Mouse (Mus musculus) embryonic facial prominence, embryonic 10.5 days (tissue): Measurements from ENCODE around the gene Sirt2. TPM values are rescaled to one million over a fixed set of nuclear protein-coding genes. Genes with fewer than 3 reads are reported as not detected.

Experiments
- DNase-seq: peaks from one replicate; pipeline ENCODE4 v3.0.0-alpha.2; 2017; ENCODE audit warnings: low spot score
- H3K27ac ChIP-seq: fragments of 300-500 bp; sonication (generic); replicated peaks from 2 replicates; pipeline ENCODE4 v1.5.1; 2016; ENCODE audit warnings: mild to moderate bottlenecking
- H3K27me3 ChIP-seq: fragments of 300-500 bp; sonication (generic); replicated peaks from 2 replicates; pipeline ENCODE4 v1.6.1; 2016; ENCODE audit warnings: low read depth, mild to moderate bottlenecking; ENCODE audit not compliant: poor library complexity, severe bottlenecking
- H3K36me3 ChIP-seq: fragments of 300-500 bp; sonication (generic); replicated peaks from 2 replicates; pipeline ENCODE4 v1.6.1; 2016; ENCODE audit warnings: mild to moderate bottlenecking, moderate library complexity
- H3K4me1 ChIP-seq: fragments of 300-500 bp; sonication (generic); 2 replicates; pipeline ENCODE4 v1.6.1; 2016
- H3K4me3 ChIP-seq: fragments of 300-500 bp; sonication (generic); 2 replicates; pipeline ENCODE4 v1.5.1; 2016; ENCODE audit warnings: mild to moderate bottlenecking, moderate library complexity
- H3K9me3 ChIP-seq: fragments of 300-500 bp; sonication (generic); 2 replicates; pipeline ENCODE4 v1.6.1; 2016; ENCODE audit warnings: mild to moderate bottlenecking
- WGBS: fragments of 180-500 bp; shearing (Covaris S2); methylation state at CpG from one replicate; pipeline ENCODE4 v1.1.7; 2016; 5-methylcytosine and 5-hydroxymethylcytosine counted together
- polyA plus RNA-seq: library from polyadenylated mRNA; unstranded; fragments of >200 nt; fragmentation: Nextera tagmentation; extraction: Ambion mirVana; gene quantifications from 2 replicates; pipeline ENCODE4 v1.2.1, GENCODE M21; 2016

Gene Sirt2
- polyA plus RNA-seq, 1 experiment from 2014 or later = 64.8 TPM

DNA sequence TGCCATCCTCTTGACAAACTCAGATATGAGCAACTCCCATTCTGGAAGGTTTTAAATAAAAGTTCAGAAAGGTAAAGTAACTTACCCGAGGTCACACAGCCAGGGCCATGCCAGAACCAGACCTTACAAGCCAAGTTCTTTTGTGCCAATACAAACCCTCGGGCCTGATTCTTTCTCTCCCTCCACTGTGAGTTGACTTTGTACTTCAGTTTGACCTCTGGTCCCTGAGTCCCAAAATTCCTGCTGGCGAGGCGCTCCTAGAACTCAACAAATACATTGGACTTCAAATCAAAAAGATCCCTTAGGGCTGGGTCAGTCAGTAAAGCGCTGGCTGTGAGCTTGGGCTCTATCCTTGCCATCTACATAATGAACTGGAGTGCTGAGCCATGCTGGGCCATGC, 70.4 kb downstream of the Sirt2 start:
- Histone ChIP-seq H3K36me3 (peaks cover 4% of the 10 kb centered on the region), H3K9me3 (no peaks in the 10 kb centered on the region), H3K27ac (no peak overlapping the region), H3K4me3 (no peak overlapping the region), H3K4me1 (no peaks in the 10 kb centered on the region), H3K27me3 (no peaks in the 10 kb centered on the region)
- WGBS = 84% methylated on average over 5 of the region's 5 CpGs
- DNase-seq = no peak

Other genes with a start within 250 kb of the Sirt2 start
- not detected in 2 replicates for gene Ifnl3, start 243.9 kb upstream of the Sirt2 start, polyA plus RNA-seq
- gene Sycn, start 225.8 kb upstream of the Sirt2 start, polyA plus RNA-seq = not detected in 2 replicates
- gene Nccrp1, start 219.5 kb upstream of the Sirt2 start, polyA plus RNA-seq = 0.10 TPM in 1 of 2 replicates, not detected in the other
- 36.0 and 38.9 TPM in 2 replicates for gene Samd4b, start 168.6 kb upstream of the Sirt2 start, polyA plus RNA-seq
- gene Pak4, start 168.6 kb upstream of the Sirt2 start, polyA plus RNA-seq = 70.1 and 75.8 TPM in 2 replicates
- gene Acp7, start 135.4 kb upstream of the Sirt2 start, polyA plus RNA-seq = not detected in 2 replicates
- gene Fbxo27, start 73.9 kb upstream of the Sirt2 start, polyA plus RNA-seq = 7.8 TPM in 2 replicates
- gene Fbxo17, start 49.9 kb upstream of the Sirt2 start, polyA plus RNA-seq = 11.9 and 14.3 TPM in 2 replicates
- gene Mrps12, start 24.9 kb upstream of the Sirt2 start, polyA plus RNA-seq = 163 and 164 TPM in 2 replicates
- 40.3 and 44.6 TPM in 2 replicates for gene Sars2, start 24.7 kb upstream of the Sirt2 start, polyA plus RNA-seq
- 0.49 and 2.1 TPM in 2 replicates for gene Ccer2, start 10.6 kb upstream of the Sirt2 start, polyA plus RNA-seq
- 55.1 and 55.5 TPM in 2 replicates for gene Nfkbib, start 777 bp downstream of the Sirt2 start, polyA plus RNA-seq
- gene Rinl, start 22.2 kb downstream of the Sirt2 start, polyA plus RNA-seq = 2.2 and 2.8 TPM in 2 replicates
- 325 and 346 TPM in 2 replicates for gene Hnrnpl, start 41.8 kb downstream of the Sirt2 start, polyA plus RNA-seq
- gene Ech1, start 58.5 kb downstream of the Sirt2 start, polyA plus RNA-seq = 75.8 and 81.7 TPM in 2 replicates
- gene Lgals4, start 67.1 kb downstream of the Sirt2 start, polyA plus RNA-seq = 4.4 and 4.9 TPM in 2 replicates
- 0.63 and 1.9 TPM in 2 replicates for gene Lgals7, start 97.1 kb downstream of the Sirt2 start, polyA plus RNA-seq
- gene Capn12, start 114.7 kb downstream of the Sirt2 start, polyA plus RNA-seq = 0.44 and 0.55 TPM in 2 replicates
- 260 and 269 TPM in 2 replicates for gene Actn4, start 195.6 kb downstream of the Sirt2 start, polyA plus RNA-seq
- gene Eif3k, start 215.1 kb downstream of the Sirt2 start, polyA plus RNA-seq = 444 and 454 TPM in 2 replicates
- 11.6 and 14.4 TPM in 2 replicates for gene Map4k1, start 215.3 kb downstream of the Sirt2 start, polyA plus RNA-seq